Mouse (Mus musculus): ENCODE data around the gene Xkr8. TPM values are rescaled to one million over a fixed set of nuclear protein-coding genes. Genes with fewer than 3 reads are reported as not detected.

The Xkr8 gene
- polyA plus RNA-seq, 1 experiment from 2014 or later = 3.7 TPM

Other genes starting within 250 kb of the Xkr8 start
- 5.8 and 7.4 TPM in 2 replicates for gene Sesn2, start 222.0 kb downstream of the Xkr8 start, polyA plus RNA-seq (2014; fragmentation: Nextera tagmentation; extraction: Ambion mirVana)
- 1,169 and 1,193 TPM in 2 replicates for gene Atpif1, start 198.9 kb downstream of the Xkr8 start, polyA plus RNA-seq (2014; fragmentation: Nextera tagmentation; extraction: Ambion mirVana)
- gene Dnajc8, start 197.0 kb downstream of the Xkr8 start, polyA plus RNA-seq (2014; fragmentation: Nextera tagmentation; extraction: Ambion mirVana) = 194 and 212 TPM in 2 replicates
- gene Ptafr, start 168.5 kb downstream of the Xkr8 start, polyA plus RNA-seq (2014; fragmentation: Nextera tagmentation; extraction: Ambion mirVana) = 0.37 and 0.43 TPM in 2 replicates
- 21.9 and 34.1 TPM in 2 replicates for gene Eya3, start 93.6 kb downstream of the Xkr8 start, polyA plus RNA-seq (2014; fragmentation: Nextera tagmentation; extraction: Ambion mirVana)
- gene Smpdl3b, start 24.7 kb upstream of the Xkr8 start, polyA plus RNA-seq (2014; fragmentation: Nextera tagmentation; extraction: Ambion mirVana) = 1.7 and 1.8 TPM in 2 replicates
- gene Rpa2, start 35.8 kb upstream of the Xkr8 start, polyA plus RNA-seq (2014; fragmentation: Nextera tagmentation; extraction: Ambion mirVana) = 121 and 130 TPM in 2 replicates
- gene Themis2, start 63.8 kb upstream of the Xkr8 start, polyA plus RNA-seq (2014; fragmentation: Nextera tagmentation; extraction: Ambion mirVana) = 0.67 and 0.69 TPM in 2 replicates
- 87.2 and 114 TPM in 2 replicates for gene Ppp1r8, start 110.6 kb upstream of the Xkr8 start, polyA plus RNA-seq (2014; fragmentation: Nextera tagmentation; extraction: Ambion mirVana)
- gene Stx12, start 152.0 kb upstream of the Xkr8 start, polyA plus RNA-seq (2014; fragmentation: Nextera tagmentation; extraction: Ambion mirVana) = 105 and 106 TPM in 2 replicates
- gene Fam76a, start 190.0 kb upstream of the Xkr8 start, polyA plus RNA-seq (2014; fragmentation: Nextera tagmentation; extraction: Ambion mirVana) = 29.7 and 31.9 TPM in 2 replicates
- gene Fgr, start 241.5 kb upstream of the Xkr8 start, polyA plus RNA-seq (2014; fragmentation: Nextera tagmentation; extraction: Ambion mirVana) = 0.08 and 0.34 TPM in 2 replicates

All from hindbrain, embryonic 11.5 days (tissue).